Mouse (Mus musculus): Measurements from ENCODE around the gene Slc16a5.
"Not testable (repeated sequence)": the region's sequence is repeated elsewhere in the genome, so short reads cannot be mapped to it uniquely, and the experiment has no call there.

Slc16a5 gene

DNA sequence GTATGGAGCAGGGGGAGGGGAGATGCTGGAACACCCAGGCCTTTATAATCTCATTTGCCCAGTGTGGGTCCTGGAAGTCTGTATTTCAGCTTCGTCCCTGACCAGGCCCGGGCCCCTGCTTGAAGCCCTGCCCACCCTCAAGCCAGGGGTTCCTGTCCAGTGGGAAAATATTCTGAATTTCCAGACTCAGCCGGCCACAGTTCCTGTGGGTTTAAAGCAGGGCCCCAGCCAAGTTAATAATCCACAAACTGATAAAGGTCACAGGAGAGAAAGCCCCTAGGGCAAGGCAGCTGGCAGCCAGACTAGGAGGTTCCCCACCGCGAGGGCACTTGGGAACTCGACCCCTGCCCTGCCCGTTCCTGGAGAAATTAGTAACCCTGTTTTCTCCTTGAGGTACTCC, 13.3 kb upstream of the Slc16a5 start:
- peak; percentile 87 for DNase-seq

DNA sequence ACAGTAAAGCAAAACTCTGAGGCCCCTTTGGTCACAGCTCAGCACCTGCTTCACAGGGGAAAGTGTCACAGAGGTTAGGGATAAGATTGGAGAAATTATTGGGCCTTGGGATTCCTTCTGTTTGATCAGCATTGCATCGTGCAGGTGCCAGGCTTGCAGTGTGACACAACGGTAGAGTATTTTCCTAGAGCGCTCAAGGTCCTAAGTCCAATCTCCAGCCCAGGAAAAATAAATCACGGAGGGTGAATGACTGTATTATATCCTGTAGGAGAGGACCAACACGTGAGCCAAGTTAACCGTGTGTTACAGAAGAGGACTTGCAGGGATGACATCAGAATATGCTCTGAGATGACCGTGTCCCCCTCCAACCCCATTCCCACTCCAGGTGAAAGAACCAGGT, 12.1 kb upstream of the Slc16a5 start:
- DNase-seq, result no peak

DNA sequence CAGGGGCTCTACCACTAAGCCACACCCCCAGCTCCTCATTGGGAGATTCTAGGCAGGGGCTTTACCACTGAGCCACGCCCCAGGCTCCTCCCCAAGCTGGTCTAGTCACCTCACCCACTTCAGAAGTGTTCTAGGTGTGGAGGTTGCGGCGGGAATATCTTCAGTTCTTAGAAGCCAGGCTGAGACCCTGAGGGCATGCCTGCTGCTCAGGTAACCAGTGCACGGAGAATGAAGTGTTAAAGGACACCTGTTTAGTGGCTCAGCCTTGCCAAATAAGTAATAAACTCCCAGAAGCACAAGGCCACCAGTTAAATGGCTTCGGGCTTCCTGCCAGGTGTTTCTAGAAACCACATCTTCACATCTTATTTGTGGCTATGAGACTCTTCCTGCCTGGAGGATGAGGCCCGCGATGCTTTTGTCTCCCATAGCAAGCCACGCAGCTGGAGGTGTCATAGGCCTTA, 10.5 kb upstream of the Slc16a5 start:
- DNase-seq, result peak; percentile 65

DNA sequence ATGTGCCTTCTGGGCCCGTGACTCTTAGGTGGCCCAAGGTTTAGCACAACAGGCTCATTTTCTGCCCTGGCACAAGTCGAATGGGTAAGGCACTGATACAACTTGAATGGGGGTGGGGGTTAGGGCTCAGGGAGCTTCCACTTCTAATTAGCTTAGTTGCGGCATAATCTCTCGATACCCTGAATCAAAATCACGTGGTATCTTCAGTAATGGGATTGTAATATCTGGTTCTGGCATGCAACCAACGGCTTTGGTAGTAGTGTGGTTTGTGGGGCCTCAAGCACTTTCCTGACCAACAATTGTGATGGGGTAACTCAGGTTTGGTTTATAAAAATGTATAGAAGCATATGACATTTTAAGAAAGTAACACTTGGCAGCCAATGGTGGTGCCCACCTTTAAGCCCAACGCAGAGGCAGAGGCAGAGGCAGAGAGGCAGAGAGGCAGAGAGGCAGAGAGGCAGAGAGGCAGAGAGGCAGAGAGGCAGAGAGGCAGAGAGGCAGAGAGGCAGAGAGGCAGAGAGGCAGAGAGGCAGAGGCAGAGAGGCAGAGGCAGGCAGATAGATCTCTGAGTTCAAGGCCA, 9.9 kb upstream of the Slc16a5 start:
- no peak for DNase-seq

DNA sequence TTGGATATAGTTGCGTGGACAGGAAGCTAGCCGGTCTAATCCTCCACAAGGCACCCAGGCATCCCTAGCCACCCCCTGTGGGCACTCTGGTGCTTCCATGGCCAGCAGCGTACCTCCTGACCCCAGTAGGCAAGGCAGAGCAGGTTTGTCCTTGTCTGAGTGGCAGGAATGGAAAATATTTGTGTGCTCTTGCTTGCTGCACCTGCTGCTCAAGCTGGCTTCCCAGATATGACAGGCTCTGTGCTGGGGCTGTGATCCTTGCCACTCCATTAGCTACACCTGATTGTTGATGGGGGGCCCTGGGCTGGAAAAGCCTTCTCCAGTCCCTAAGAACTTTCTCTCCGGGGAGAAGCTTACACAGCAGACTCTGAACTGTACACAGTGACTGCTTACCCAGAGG, 9.0 kb upstream of the Slc16a5 start:
- no peak for DNase-seq

DNA sequence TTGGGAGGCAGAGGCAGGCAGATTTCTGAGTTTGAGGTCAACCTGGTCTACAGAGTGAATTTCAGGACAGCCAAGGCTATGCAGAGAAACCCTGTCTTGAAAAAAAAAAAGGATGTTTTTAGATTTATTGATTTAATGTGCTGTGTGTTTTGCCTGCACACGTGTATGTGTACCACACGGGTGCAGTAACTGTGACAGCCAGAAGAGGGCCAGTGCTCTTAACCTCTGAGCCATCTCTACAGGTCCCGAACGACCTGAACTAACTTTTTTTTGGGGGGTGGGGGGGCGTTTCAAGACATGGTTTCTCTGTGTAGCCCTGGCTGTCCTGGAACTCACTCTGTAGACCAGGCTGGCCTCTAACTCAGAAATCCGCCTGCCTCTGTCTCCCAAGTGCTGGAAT, 7.5 kb upstream of the Slc16a5 start:
- DNase-seq, result peak; percentile 49

DNA sequence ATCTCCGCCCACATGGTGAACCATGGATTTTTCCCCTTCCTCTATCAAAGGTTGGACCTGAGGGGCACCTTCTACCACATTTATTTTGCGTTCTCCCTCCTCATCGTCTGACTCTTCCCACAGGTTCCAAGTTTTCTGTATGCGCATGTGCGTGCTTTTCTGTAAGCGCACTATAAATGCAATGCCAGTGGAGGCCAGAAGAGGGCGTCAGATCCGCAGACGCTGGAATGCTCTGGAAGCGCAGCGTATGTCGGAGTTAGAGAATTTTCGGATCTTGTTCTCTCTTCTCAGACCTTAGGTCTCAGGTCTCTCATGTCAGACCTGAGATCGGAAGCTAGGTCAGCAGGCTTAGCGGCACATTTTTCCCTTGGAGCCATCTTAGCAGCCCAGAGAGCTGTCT, 6.7 kb upstream of the Slc16a5 start:
- peak; percentile 68 for DNase-seq

DNA sequence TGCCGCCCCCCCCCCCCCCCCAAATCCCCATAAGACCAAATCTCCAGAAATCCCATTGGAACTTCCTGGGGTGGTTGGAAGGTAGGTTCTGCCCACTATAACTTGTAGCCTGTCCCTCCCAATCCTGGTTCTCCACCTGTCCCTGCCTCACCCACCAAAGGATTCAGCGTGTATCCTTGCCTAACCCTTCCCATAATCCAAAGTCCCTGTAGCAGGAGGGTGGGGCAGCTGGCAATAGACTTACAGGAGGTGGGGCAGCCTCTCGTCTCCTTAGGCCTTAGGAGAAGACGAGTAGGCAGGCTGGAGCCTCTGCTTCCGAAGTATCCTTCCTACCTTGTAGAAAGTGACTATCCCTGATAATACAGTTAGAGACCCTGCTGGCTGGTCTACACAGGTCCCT, 6.1 kb upstream of the Slc16a5 start:
- DNase-seq, result peak; percentile 70

DNA sequence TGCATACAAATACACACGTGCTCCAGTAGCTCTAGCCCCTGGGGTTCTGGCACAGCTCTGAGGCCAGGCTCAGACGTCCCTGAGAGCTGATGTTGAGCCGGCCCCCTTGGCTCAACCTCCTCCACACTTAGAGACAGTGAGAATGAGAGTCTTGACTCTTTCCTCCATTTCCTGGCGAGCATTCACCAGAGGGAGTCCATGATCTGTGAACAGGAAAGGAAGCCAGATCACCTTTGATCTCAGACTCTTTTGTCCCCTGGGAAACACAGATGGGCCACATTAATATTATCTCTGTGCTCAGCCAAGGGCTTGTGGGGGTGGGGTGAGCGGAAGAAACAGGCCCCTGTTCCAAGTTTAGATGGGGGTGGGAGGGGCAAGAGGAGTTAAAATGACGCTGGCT, 4.9 kb upstream of the Slc16a5 start:
- peak; percentile 93 for DNase-seq

DNA sequence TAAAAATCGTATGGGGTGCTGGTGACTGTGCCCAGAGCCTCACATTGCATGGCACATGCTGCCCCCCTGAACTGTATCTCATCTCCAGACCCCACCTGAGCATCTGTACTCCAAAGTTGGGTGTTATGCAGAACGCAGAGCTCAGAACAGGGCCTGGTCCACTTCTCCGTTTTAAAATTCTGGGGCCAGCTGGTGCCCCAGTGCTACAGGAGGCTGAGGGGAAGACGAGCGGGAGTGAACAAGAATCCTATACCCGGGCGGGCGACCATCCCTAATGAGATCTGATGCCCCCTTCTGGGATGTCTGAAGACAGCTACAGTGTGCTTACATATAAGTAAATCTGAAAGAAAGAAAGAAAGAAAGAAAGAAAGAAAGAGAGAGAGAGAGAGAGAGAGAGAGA, 1.3 kb upstream of the Slc16a5 start:
- peak; percentile 81 for DNase-seq

DNA sequence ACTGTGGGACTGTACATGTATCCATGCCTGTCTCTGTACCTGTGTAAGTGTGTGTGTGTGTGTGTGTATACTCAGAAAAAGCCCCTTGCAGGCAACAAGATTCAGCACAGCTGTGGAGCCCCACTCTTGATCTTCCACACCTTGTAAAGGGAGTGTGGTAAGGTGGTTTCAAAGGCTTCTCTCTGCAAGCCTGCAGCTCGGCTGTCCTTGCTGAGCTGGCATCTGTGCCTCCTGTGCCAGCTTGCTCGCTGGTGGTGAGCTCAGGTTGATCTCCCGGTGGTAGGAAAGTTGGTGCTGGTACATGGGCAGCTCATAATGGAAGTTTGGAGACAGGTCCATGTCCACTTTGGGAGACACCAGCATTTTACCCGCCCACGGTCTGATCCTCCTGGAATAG, 430 bp upstream of the Slc16a5 start:
- DNase-seq, result no peak

DNA sequence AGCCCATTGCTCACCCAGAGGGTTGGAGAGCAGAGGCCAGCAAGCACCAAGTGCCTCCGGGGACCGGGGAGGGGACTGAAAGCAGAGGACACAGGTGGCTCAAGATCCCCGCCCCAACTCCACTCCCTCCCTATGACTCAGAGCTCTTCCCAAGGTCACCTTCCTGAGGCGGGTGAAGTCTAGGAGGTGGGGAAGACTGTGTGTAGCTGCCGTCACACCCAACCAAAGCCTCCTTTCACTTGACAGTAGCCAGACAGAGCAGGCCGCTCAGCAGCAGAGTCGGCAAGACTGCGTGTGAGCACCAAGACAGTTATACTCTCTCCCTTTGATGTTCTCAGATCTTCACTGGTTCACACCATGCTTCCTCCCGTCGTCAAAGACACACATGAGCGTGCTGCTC, 1.1 kb downstream of the Slc16a5 start:
- no peak for DNase-seq

DNA sequence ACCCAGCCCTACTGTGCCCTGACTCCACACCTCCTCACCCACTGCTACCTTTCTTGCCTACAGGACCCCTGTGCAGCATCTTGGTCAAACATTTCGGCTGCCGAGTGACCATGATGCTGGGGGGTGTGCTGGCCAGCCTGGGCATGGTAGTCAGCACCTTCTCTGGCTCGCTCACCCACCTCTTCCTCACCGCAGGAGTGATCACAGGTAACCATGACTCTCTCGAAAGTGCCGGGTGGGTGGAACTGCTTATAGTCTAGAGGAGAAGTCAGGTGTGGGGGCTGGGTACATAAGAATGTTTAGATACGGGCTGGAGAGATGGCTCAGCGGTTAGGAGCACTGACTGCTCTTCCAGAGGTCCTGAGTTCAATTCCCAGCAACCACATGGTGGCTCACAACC, 2.6 kb downstream of the Slc16a5 start:
- DNase-seq, result peak; percentile 86

DNA sequence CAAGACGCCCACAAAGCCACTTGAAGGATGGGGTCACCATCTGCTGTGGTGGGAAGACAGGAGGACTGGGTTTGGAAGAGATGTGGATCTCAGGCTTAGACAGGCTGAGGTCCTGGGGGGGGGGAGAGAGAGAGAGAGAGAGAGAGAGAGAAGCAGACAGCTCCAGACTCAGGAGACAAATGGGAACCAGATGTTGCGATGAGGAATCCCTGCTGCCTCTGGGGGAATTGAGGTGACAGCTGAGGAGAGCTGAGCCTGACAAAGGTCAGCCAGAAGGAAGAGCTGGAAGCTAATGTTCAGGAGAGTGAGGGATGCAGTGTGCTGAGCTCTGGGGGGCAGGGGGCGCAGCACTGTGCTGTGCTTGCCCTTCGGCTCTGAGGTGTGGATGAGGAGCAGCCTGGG, 4.9 kb downstream of the Slc16a5 start:
- DNase-seq, result peak; percentile 82

DNA sequence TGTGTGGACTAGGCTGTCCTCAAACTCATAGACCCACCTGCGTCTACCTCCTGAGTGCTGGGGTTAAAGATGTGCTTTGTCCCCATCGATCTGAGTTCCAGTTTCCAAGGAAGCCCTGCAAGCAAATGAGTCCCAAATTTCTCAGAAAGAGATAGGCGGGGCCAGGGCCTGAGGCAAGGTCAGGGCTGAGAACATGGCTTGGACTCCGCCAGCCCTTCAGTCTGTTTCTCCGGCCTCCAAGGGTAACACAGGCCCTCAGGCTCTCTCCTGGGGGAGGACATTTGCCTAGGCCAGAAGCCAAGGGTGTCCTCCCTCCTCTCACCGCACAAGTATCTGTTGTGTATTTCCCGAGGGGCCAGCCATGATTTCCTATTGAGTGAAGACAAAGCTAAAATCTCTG, 9.9 kb downstream of the Slc16a5 start:
- peak; percentile 97 for DNase-seq

DNA sequence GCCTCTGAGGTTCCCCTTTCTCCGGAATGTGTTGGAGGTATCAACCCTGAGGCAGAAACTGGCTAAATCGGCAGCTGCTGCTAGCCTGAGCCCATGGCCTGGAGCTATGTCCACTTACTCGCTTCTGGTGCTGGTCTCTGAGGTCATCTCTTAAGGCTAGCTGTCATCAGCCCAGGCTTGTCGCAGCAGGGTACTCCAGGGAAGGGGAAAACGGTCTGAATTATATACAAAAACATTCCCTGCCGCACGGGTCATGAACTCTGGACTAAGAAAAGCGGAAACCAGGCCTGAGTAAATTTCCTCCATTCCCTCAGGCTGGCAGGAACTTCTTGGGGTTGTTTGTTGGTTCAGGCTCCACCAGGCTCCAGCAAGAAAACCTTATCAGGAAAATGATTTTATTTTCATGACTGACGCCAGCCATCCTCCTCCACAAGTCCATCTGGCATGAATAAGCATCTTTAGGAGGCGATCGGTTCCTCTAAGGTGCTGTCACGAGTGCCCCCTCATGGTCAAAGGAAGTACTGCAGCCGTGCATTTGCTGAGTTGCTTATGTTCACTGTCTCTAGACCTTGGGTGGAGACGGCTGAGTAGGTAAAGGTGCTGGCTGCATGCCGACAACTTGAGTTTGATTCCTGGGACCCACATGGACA, 11.5 kb downstream of the Slc16a5 start:
- peak; percentile 99 for DNase-seq

DNA sequence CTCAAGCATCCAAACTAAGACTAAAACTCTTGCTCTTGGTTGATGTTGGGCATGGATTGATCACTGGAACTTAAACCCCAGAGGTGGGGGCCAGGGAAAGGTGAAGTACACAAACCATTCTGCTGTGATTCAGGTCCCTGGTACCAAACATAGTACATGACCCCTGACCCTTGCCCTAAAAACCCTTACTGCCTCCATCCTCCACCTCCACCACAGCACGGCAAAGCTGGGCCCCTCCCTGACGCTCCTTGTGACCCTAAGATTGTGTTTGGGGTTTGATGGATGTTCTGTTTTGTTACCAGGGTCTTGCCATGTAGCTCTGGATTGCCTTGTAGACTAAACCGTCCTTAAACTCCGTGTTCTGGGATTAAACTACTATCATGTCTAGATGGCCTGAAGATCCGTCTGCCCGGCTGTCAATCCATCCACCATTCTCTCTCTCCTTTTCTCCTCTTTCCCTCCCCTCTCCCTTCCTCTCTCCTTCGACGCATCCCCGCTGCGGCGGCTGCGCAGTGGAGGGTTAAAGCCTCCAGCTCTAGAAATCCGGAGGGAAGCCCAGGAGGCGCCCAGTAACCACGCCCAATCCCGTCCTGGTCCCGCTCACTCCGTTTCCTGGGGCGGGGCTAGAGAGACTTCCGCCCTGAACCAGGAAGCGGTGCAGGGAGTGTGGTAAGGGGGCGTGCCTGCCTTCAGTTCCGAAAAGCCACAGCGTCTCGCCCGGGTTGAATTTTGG, 12.9 kb downstream of the Slc16a5 start, which contains the start of gene Armc7:
Gene Armc7 (plus strand): TSS at position 643 of the 733 bp plus-strand sequence.
- peak; percentile 100 for DNase-seq

DNA sequence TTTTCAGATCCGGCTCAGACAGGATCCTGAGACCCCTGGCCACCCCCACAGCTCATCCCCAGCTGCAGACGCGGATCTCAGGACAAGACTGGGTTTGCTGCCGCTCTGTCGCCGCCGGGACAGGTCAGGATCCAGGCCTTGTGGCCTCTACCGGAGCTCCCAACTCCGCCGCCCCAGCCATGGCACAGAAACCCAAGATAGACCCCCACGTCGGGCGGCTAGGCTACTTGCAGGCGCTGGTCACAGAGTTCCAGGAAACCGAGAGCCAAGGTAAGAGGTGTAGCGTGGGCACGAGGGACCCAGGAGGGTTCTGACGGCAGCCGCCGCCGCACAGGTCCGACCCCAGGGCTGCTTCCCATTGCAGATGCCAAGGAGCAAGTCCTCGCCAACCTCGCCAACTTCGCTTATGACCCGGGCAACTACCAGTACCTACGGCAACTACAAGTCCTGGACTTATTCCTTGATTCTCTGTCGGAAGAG, 13.5 kb downstream of the Slc16a5 start:
- no peak for DNase-seq

DNA sequence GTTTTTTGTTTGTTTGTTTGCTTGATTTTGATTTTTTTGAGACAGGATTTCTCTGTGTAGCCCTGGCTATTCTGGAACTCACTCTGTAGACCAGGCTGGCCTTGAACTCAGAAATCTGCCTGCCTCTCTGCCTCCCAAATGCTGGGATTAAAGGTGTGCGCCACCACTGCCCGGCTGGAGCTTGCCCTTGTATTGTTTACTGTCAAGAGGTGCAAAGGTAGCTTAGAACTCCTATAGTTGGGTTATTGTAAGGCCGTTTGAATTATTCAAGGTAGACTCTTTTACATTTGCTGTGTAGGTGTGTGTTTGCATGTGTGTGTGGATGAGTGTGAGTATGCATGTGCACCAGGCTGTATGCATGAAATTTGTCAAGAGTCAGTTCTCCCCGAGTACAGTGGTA, 14.4 kb downstream of the Slc16a5 start:
- DNase-seq, result not testable (repeated sequence)

DNA sequence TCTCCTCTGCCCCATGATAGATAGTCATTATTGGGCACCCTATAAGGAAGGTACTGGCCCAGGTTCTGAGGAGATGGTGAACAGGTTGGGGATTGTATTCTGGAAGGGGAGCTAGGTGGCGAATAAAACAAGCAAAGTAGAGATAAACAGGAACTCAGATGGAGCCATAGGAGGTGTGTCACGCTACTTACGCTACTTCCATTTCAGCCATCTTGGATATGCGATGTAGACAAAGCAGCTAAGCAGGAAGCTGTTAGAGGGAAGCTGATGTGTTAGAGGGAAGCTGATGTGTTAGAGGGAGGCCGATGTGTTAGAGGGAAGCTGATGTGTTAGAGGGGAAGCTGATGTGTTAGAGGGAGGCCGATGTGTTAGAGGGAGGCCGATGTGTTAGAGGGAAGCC, 15.1 kb downstream of the Slc16a5 start:
- not testable (repeated sequence) for DNase-seq

DNA sequence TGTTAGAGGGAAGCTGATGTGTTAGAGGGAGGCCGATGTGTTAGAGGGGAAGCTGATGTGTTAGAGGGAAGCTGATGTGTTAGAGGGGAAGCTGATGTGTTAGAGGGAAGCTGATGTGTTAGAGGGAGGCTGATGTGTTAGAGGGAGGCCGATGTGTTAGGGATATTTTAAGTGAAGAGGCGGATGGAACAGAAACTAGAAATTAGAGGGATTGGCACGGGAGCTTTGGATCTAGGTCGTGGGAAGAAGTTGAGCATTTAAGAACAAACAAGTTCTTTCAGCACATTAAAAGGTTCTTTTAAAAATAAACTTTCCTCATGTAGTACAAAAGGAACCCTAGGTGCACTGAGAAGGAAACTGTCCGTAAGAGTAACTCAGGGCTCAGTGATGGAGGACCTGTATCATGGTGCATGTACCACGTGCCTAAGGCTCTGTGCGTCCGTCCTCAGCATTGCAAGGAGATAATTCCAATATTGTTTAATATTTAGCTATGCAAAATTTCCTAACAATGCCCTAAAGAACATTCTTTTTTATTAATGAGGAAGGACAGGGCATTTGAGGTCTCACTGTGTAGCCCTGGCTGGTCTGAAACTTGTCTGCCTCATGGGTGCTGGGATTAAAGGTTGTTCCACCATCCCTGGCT, 16.1 kb downstream of the Slc16a5 start:
- no peak for DNase-seq

DNA sequence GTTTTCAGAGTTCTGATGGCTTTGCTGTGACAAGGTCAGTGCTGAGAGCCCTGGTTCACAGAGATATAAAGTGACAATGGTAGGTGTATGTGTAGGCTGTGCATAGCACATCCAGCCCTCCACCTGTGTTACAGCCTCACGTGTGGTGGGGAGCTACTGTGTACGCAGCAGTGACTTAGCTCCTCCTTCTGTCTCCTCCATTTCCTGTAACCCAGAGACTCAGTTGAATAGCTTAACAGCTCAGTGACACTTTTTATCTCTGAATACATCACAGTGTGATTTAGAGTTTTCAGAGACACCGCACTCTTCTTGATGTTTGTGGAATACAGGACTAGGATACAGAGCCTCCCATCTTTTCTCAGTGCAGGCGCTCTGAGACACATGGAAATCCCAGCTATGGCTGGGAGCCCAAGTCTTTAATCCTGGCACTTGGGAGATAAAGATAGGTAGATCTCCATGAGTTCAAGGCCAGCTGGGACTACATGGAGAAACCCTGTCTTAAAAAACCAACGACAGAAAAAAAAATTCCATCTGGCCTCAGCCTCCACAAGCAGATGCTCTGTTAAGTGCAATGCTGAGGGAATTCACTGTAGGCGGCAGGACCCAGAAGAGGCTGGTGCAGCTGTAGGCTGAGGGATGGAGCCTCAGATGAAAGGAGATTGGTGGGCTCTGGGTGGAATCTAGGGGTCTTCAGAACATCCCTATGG, 19.4 kb downstream of the Slc16a5 start:
- DNase-seq, result no peak

DNA sequence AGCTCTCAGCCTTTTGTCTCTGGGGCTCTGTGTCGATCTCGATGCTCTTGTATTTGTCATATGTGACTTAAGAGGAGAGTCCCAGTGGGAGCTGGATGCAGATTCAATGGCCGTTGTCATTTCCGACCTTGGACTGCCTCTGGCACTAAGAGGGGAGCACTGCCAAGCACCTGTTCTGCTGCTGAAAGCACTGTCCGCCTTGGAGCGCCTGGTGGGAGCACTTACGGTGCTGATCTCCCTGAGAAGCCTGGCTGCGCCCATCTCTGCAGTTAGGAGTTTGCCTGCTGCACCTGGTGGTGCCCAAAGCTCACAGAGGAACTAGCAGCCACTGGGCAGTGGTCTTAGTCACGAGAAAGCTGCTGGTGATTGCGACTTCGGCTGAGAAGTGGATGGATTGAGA, 21.0 kb downstream of the Slc16a5 start:
- peak; percentile 91 for DNase-seq
